Mouse (Mus musculus) cerebellum, adult 2 months (tissue): Measurements from ENCODE around the gene Ccdc154.

Source experiments
- CTCF ChIP-seq: fragments of 200-500 bp; IDR thresholded peaks from 2 replicates; pipeline ENCODE4 v1.5.1; 2011; ENCODE audit warnings: low read depth, mild to moderate bottlenecking, control low read depth, low read length, moderate library complexity, borderline replicate concordance; ENCODE audit not compliant: insufficient read depth
- POLR2A ChIP-seq: fragments of 200-500 bp; IDR thresholded peaks from 2 replicates; pipeline ENCODE4 v1.6.1; 2011; ENCODE audit warnings: low read length, control low read depth, borderline replicate concordance; ENCODE audit not compliant: insufficient read depth

DNA sequence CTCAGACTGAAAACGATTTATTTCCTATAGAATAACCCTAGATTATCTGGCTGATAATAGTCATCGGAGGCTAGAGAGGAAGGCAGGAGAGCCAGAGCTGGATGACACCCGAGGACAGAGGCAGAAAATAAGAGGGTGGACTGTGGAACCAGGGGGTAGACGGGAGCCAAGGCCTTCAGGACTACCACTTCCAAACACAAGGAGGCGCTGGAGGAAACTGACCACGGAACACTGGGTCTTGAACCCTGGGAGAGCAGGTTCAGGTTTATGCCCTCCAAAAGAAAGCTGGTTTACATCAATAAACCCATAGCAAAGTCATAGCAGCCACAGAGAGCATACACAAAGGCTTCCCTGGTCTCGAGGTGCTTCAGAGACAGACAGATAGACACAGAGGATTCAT, 38.3 kb upstream of the Ccdc154 start:
- TF ChIP-seq CTCF: peak; percentile 41; the same call in 1 of the 2 replicates
- no peak for TF ChIP-seq POLR2A
